Mouse (Mus musculus) 3T3-L1 (cell line): ENCODE measurements around the gene Ablim1.

ENCODE experiments used
- DNase-seq: peaks from one replicate; pipeline ENCODE4 v3.0.0-alpha.2; 2015; ENCODE audit warnings: low read depth, low spot score

Ablim1 gene

DNA sequence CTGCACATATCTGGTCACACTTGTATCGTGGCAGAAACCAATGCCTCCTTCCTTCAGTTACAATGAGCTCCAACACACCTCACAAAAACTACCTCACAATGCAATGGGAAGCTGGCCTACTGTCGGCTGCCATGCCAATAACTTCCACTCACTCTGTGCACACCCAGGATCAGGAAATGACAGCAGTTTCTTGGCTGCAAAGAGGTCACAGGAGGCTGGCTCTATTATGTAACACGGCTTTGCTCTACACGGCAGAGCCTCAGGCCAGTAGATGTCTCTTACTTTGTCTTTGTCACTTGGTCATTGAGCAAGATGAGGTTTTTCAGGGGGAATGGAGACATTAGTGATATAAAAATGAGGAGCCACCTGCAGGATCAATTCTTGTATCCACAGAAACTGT, 126.2 kb downstream of the Ablim1 start:
- DNase-seq: no peak

DNA sequence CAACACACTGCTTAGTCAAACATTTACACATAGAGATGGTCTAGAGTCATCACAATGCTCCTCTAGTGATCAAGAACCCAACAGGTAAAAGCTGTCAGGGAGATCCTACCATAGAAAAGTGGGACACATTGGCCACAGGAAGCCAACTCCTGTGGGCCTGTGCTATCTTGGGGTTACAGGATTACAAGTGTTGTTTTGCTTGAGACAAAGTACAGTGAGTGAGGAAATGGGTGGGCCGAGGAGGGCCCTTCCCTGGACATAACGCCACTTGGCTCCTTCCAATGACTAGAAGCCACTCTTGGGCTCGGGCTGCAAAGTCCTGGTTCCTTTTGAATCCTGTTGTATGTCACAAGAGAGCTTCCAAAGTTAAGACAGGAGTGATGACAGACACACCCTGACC, 129.7 kb downstream of the Ablim1 start:
- no peak for DNase-seq

GRCm38 (mm10) chr19:57182938-57183720, 131.6 kb downstream of the Ablim1 start:
- DNase-seq: peak; percentile 73

DNA sequence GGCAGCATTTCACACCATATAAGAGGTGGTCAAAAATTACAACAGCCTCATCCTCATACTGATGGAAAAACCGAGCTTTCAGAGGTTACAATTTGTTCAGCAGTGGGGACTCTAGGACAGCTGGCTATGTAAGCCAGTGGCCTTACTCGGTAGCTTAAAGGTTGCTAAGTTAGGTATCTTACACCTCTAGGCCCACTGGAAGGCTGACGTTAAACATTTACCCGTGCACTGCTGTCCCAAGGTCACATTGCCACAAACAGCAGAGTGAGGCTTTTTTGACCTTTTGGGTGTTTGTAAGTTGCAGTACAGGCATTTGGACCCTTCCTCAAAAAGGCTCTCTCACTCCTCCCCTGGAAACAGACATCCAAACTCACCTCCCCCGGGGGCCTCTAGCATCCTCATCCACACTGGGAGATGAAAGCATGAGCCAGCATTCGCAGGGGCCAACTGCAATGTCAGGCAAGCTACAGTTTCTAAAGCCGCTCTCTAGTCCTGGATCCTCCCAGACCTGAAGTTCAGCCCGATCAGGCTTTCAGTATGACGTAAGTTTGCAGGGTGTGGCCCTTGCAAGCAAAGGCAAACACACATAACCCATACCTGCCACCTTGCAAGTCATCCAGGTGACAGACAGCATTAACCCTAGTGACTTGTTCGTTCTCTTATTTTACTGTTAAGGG, 132.7 kb downstream of the Ablim1 start:
- no peak for DNase-seq

DNA sequence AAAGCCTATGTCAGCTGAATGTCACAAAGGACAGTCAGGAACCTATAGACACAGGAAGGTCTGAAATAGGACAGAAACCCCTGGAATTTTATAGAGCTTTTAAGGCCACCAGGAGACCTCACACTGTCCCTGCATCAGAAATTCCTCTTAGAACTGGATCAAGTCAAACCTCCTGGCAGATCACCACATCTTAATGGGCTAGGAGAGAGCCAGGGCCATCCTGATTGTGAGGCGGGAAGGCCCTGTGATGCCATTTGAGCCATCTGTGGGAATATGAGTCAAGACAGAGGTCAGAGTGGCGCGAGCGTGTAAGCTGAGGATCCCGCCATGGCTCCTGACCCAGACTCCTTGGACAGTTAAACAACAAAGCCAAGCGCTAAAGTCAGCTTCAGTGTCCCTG, 133.4 kb downstream of the Ablim1 start:
- peak; percentile 43 for DNase-seq

- DNase-seq: peak; percentile 61
Measured at GRCm38 (mm10) chr19:57180908-57181307, 133.8 kb downstream of the Ablim1 start.

DNA sequence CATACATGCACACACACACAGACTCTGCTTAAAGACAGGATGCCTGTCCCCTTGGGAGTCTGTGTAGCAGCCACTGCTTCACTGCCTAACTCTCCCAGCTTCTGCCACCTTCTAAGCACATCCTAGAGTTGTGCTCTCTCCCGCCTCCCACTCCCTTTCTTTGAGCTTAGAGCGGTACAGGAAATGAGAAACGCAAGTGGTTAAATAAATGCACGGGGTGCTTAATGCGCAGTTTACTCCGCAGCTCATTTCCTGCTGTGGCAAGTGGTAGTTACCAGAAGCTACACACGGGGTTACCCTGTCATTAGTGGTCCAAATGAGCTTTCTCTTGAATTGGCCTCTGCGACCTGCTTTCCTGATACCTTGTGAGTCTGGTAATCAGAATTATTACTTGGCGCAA, 134.4 kb downstream of the Ablim1 start:
- DNase-seq: no peak

DNA sequence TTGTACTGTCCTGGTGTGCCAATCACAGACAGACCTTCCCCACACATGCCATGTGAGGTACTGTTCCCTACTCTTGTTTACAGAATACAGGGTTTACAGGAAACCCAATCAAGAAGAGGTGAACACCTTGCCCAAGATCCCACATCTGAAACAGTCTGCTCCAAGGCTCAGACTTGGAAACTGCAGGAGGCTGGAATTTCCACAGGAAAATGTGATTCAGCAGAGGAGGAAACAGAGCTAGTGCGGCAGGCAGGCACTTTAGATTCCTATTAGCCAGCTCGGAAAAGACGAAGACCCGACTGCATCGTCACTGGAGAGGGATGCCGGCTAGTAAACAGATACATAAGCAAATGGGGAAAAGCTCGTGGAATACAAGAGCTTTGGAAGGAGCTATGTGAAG, 135.4 kb downstream of the Ablim1 start:
- DNase-seq: no peak

- no peak for DNase-seq
Measured at GRCm38 (mm10) chr19:57177334-57177733, 137.4 kb downstream of the Ablim1 start.

DNA sequence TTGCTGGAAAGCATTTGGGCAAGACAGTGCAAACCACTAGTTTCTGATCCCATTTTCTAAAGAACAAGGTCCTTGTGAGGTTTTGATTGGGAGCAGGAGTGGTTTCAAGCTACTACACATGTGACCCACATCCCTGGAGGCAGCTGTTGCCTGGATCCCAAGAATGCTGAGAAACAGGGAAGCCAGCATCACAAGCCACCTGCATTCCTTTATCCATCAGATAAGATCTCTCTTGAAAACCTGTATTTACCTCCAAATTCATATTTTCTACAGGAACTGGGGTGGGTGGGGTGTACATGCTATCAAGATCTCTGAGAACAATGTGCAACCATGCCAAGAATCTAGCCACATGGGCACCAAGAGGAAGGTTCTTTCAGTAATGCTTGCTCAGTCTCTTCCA, 139.6 kb downstream of the Ablim1 start:
- DNase-seq: no peak

DNA sequence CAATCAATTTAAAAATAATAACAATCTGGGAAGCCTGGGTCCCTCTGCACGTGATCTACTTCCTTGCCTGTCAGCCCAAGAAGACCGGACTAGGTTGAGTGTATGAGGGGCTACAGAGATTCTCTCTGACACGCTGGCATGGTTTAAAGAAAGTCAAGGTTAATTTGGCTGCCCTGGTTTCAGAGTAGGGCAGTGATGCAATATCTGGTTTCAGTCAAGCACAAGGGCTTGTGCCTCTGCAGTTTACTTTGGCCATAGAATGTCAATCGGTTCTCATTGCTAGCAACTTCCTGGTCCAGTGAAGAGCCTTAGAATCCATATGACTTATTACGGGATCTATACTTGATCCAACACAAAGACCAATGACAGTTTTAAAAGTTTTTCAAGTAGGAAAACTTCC, 140.2 kb downstream of the Ablim1 start:
- DNase-seq: no peak

DNA sequence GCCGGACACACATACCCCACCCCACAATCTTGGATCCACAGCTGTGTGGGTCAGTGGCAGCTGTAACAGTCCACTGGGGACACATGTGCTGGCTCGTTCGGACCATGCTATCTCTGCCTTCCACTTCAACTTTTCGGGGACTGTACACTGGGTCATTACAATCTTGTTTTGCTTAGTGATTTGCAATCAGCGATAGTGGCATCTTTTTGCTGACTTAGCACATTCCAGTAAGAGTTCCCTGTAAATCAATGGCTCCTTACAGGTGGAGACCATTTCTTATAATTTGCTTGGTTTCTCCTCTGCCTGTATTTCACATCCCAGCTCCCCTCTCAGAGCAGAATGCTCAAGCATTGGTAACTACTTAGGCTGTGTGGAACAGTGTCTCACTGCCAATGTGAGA, 140.7 kb downstream of the Ablim1 start:
- no peak for DNase-seq

DNA sequence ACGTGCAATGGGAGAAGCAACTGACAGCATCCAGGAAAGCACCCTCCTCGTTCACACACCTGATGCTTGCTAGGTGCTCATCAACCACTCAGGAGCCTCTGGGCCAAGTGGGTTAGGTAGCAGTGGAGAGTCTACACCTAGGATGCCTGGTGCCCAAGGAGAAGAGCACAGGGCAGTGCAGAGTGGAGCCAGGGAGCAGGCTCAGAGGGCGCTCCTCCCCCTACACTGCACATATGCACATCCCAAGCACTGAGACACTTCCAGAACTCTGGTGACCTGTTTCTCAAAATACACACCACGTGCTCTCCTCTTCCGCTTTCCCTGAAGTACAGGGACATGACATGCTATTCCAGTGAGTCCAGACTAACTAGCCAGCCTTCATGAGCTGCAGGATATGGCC, 142.4 kb downstream of the Ablim1 start:
- no peak for DNase-seq

DNA sequence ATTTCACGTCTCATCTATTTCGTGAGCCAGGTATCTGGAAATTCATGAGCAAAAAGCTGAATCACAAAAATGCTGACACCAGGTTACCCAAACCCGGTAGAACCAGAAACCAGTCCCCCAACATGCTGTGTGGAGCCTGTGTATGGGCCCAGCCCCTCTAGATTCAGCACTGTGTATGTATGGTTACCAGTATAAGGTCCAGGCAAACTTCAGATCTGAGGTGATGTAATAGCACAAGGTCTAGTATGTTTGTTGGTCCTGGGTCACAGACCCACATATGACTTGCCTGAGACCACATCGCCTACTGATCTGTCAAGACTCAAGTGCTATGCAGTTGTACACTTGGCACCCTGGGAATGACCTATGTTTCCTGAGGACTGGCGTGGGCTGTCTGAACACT, 143.8 kb downstream of the Ablim1 start:
- DNase-seq: no peak

GRCm38 (mm10) chr19:57169485-57169884, 145.2 kb downstream of the Ablim1 start:
- DNase-seq: no peak

DNA sequence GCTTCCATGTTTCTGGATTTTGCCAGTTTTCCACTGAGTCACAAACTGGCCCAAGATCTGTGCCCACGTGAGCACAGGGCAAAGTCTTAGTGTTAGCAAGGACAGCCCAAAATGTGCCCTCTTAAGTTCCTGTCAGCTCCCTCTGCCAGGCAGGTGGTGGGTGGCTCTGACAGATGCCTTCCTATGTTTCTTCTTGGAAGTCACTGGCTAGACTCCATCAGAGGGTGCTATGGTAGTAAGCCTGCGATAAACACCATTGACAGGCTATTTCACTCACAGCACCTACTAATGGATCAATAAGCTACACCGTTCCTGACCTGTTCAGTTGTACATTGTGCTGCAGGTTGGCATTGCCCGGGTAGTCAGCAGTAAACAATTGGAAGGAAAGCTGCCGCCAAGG, 147.0 kb downstream of the Ablim1 start:
- DNase-seq: no peak

DNA sequence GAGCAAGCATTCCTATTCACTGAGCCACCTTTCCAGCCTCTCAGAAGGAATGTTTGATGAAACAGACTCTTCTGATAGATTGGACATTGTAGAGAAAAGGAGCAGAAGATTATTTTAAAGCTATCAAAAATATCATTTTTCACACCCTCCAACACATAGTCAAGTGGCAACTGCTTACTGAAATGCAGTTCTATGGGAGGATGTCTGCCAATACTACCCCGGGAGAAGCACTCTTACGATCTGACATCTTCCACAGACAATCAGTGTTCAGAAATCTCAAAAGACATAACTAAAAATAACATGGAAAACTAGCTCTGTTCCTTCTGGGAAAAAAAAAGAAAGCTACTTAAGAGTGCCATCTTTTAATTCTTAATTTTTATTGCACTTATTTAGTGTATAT, 149.8 kb downstream of the Ablim1 start:
- DNase-seq: no peak

DNA sequence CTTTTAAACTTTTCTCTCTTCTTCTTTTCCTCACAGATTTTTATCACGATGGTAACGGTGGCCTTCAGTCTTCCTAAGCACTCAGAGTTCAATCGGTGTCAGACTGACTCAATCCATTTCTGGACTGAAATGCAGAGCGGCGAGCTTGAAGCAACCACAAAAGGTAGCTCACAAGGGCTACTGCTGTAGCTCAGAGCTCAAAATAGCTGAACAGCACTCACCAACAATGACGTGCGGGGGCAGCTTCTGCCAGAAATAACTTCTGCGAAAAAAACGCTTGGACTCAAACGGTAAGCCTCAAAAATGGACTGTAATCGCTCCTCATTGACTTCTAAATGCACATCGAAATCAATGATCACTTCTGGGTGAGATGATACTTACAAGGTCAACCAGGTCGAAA, 151.4 kb downstream of the Ablim1 start:
- no peak for DNase-seq

- no peak for DNase-seq
Measured at GRCm38 (mm10) chr19:57161978-57162727, 152.6 kb downstream of the Ablim1 start.

DNA sequence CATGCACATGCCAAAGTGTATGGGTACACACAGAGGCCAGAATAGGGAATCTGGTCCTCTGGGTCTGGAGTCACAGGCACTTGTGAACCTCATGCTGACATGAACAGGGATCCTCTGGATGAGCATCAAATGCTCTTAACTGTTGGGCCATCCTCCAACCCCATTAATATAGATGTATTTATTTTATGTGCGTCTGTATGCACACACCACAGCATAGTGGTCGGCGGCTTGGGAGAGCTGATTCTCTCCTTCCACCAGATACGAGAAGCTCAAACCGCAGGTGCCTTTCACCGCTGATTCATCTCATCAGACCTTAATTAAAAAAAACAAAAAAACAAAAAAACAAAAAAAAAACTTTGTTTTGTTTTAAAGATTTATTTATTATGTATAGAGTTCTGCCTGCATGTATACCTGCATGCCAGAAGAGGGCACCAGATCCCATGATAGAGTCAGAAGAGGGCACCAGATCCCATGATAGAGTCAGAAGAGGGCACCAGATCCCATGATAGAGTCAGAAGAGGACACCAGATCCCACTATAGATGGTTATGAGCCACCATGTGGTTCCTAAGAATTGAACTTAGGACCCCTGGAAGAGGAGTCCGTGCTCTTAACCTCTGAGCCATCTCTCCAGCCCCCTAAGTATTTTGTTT, 153.6 kb downstream of the Ablim1 start:
- peak; percentile 55 for DNase-seq

DNA sequence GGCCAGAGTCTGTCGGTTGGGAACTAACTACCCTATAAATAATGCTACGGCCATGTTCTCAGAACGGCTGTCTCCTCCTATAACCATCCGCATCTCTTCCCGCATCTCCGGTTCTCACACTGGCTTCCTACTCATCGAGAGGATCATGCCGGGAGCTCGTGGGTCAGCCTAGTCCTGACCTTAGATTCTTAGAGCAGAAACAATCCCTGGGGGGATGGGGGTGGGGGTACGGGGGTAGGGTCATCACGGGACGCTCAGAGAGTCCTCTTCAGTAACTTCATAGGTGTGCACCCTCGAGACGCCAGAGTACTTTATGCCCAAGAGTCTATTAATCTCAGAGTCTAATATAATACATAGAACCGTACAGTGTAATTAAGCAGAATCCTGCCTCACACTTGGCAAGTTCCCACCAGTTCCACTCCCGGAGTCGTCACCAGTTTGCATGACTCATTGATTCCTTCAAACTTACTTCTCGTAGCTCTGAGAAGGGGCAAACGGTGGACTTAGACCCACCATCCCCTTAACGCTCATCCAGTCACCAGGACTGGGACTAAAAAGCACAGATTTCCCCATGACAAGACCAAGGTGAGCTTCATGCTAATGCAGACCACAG, 156.9 kb downstream of the Ablim1 start:
- DNase-seq: peak; percentile 41
